Comparison of ENCODE assay signal across 15 mouse cellular contexts in genomic region chr9:26505941-26506340, GRCm38 (mm10).
"Had no signal": no experiment of that assay in that cellular context is flagged by ENCODE, and none has a peak within 500 bp of the region (broad histone marks: within the 10 kb centered on the region; RNA-seq: fewer than 3 reads in every experiment).

No protein-coding gene starts in this region.

- H3K27ac ChIP-seq: layer of hippocampus, adult 2 months; limb, embryonic 10.5 days; liver, embryonic 15.5 days; midbrain, embryonic 13.5 days; neural tube, embryonic 12.5 days; stomach, embryonic 15.5 days had no signal

- ATAC-seq: lung, postnatal 0 days; midbrain, embryonic 13.5 days had no signal

- H3K4me3 ChIP-seq: layer of hippocampus, adult 2 months; limb, embryonic 10.5 days; liver, embryonic 15.5 days; midbrain, embryonic 13.5 days; neural tube, embryonic 12.5 days; stomach, embryonic 15.5 days had no signal

- H3K9me3 ChIP-seq: limb, embryonic 10.5 days; liver, embryonic 15.5 days; midbrain, embryonic 13.5 days; neural tube, embryonic 12.5 days; stomach, embryonic 15.5 days had no signal

- H3K9ac ChIP-seq: liver, embryonic 15.5 days; midbrain, embryonic 13.5 days; neural tube, embryonic 12.5 days; stomach, embryonic 15.5 days had no signal

- H3K27me3 ChIP-seq: liver, embryonic 15.5 days; midbrain, embryonic 13.5 days; neural tube, embryonic 12.5 days; stomach, embryonic 15.5 days had no signal

- DNase-seq: kidney, adult 18-20 months; kidney, postnatal 10 days; kidney, postnatal 4 days; lung, adult 2 months; lung, postnatal 36 days; thymus, adult 2 months; thymus, postnatal 25 days had no signal

- H3K4me2 ChIP-seq: liver, embryonic 11.5 days; liver, embryonic 15.5 days; midbrain, embryonic 13.5 days; neural tube, embryonic 12.5 days; stomach, embryonic 15.5 days had no signal

- H3K36me3 ChIP-seq: limb, embryonic 10.5 days; liver, embryonic 15.5 days; midbrain, embryonic 13.5 days; neural tube, embryonic 12.5 days; stomach, embryonic 15.5 days had no signal

- H3K4me1 ChIP-seq: limb, embryonic 10.5 days; liver, embryonic 15.5 days; midbrain, embryonic 13.5 days; neural tube, embryonic 12.5 days; stomach, embryonic 15.5 days had no signal
